Mouse (Mus musculus): ENCODE data around the gene Ethe1.

DNA sequence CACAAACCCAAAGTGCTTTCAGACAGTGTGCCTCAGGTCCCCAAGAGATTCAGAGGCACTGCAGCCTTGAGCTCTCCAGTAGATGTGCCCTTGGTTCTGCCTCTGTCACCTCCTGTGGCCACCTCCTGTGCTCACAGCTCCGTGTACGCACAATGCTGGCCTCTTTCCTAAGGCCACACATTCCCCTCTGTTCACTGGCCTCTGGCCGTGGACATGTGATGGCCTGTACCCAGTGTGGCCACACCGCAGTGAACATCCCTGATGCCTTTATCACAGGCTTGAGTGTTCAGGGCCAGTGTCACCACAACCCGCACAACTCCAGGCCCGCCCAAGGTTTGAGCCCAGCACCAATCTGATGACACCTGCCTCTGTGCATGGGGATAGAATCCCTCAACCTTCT lies 2.5 kb upstream of the Ethe1 start:
- TF ChIP-seq CTCF (IDR thresholded peaks at IDR 0.05; ENCODE audit: low read depth, low read length) (no peak), POLR2A (IDR thresholded peaks at IDR 0.05; ENCODE audit: insufficient read depth, low read length) (no peak)

Measured in ES-Bruce4 (cell line).